Mouse (Mus musculus) ES-E14 (cell line): ENCODE results near the gene Metap1d. TPM values are rescaled to one million over a fixed set of nuclear protein-coding genes. Genes with fewer than 3 reads are reported as not detected.

Source experiments
- DNase-seq: peaks from one replicate; pipeline ENCODE4 v3.0.0-alpha.2; 2013; ENCODE audit warnings: low read depth, low spot score
- H3K27ac ChIP-seq: 2 replicates; pipeline ENCODE4 v1.5.1; 2012; ENCODE audit warnings: low read depth, mild to moderate bottlenecking, low read length, moderate library complexity, mixed read lengths; ENCODE audit not compliant: poor library complexity, insufficient read depth, severe bottlenecking
- H3K36me3 ChIP-seq: 2 replicates; pipeline ENCODE4 v1.6.1; 2012; ENCODE audit warnings: mild to moderate bottlenecking, low read length, moderate library complexity, mixed read lengths; ENCODE audit not compliant: control insufficient read depth, poor library complexity, insufficient read depth, severe bottlenecking
- H3K4me1 ChIP-seq, 2 experiments: fragments of 150-350 bp in 1 of 2; sonication (generic) in 1 of 2; 2 replicates each; pipeline ENCODE4 v1.6.1; 2012; ENCODE audit warnings: low read length in 2 of 2, mild to moderate bottlenecking in 1 of 2, mixed read lengths in 1 of 2; ENCODE audit not compliant: control insufficient read depth in 2 of 2, insufficient read depth in 2 of 2, poor library complexity in 1 of 2
- H3K4me3 ChIP-seq, 2 experiments: fragments of 150-350 bp in 1 of 2; sonication (generic) in 1 of 2; 2 replicates each; pipeline ENCODE4 v1.5.1; 2012; ENCODE audit warnings: low read length in 2 of 2, low read depth in 1 of 2, mild to moderate bottlenecking in 1 of 2, mixed read lengths in 1 of 2; ENCODE audit not compliant: insufficient read depth in 1 of 2, poor library complexity in 1 of 2, severe bottlenecking in 1 of 2
- H3K9ac ChIP-seq: 2 replicates; pipeline ENCODE4 v1.6.1; 2012; ENCODE audit warnings: low read depth, mild to moderate bottlenecking, low read length, mixed read lengths; ENCODE audit not compliant: poor library complexity, insufficient read depth, severe bottlenecking
- H3K9me3 ChIP-seq: fragments of 150-350 bp; sonication (generic); 2 replicates; pipeline ENCODE4 v1.6.1; 2012; ENCODE audit warnings: low read depth, mild to moderate bottlenecking, low read length; ENCODE audit not compliant: control insufficient read depth, insufficient read depth
- CHD2 ChIP-seq: IDR thresholded peaks from 2 replicates; pipeline ENCODE4 v1.6.1; 2014; ENCODE audit warnings: mild to moderate bottlenecking, low read depth, low read length, inconsistent platforms
- HCFC1 ChIP-seq: IDR thresholded peaks from 2 replicates; pipeline ENCODE4 v1.6.1; 2012; ENCODE audit warnings: low read length, inconsistent platforms, borderline replicate concordance; ENCODE audit not compliant: insufficient read depth
- MAFK ChIP-seq: IDR thresholded peaks from 2 replicates; pipeline ENCODE4 v1.6.1; 2014; ENCODE audit warnings: mild to moderate bottlenecking, low read depth, low read length, inconsistent platforms; ENCODE audit not compliant: insufficient read depth
- ZC3H11A ChIP-seq: IDR thresholded peaks from 2 replicates; pipeline ENCODE4 v1.6.1; 2012; ENCODE audit warnings: low read depth, mild to moderate bottlenecking, inconsistent platforms, low read length, borderline replicate concordance
- ZNF384 ChIP-seq: IDR thresholded peaks from 2 replicates; pipeline ENCODE4 v1.6.1; 2012; ENCODE audit warnings: low read depth, low read length, inconsistent platforms
- in situ Hi-C, 2 experiments: fragments of 600-800 bp; cut with MboI; formaldehyde crosslinking; loops; one replicate each; pipeline ENCODE4 v1.15.1; 2025; ENCODE audit warnings: low sequenced_read_pairs in 2 of 2, inconsistent platforms in 1 of 2; ENCODE audit not compliant: unreplicated experiment in 2 of 2
- total RNA-seq: library from RNA; depleted of rRNA; stranded (reverse); fragments of 300-350 nt; gene quantifications from 2 replicates; pipeline ENCODE4 v1.2.3, GENCODE M21; 2012; rRNA removed

Gene Metap1d
- 18.8 and 19.6 TPM in 2 replicates for total RNA-seq

- TF ChIP-seq ZC3H11A (no peak), HCFC1 (peak; percentile 88)
- peak; percentile 91 for DNase-seq
- Histone ChIP-seq H3K27ac (no peak within 1 kb of the TSS), H3K9ac (peak within 1 kb of the TSS; percentile 84), H3K36me3 (no peaks in the 10 kb centered on the region), H3K9me3 (no peaks in the 10 kb centered on the region), H3K4me3 (peak within 1 kb of the TSS; percentile 77 to 90), H3K4me1 (0 out of 4 replicates have a peak, but pooled peaks cover 0 to 2% of the 10 kb centered on the region in 2 experiments)
- in situ Hi-C loops = loop anchor here in 1 of 2 experiments (5.0 kb wide), 1 partner anchor 94 kb away; the partner anchor contains the start of gene Dlx2
Measured at GRCm38 (mm10) chr2:71453161-71453916, at the start of gene Metap1d. Gene Metap1d, plus strand, starts transcription at chr2:71453276.

DNA sequence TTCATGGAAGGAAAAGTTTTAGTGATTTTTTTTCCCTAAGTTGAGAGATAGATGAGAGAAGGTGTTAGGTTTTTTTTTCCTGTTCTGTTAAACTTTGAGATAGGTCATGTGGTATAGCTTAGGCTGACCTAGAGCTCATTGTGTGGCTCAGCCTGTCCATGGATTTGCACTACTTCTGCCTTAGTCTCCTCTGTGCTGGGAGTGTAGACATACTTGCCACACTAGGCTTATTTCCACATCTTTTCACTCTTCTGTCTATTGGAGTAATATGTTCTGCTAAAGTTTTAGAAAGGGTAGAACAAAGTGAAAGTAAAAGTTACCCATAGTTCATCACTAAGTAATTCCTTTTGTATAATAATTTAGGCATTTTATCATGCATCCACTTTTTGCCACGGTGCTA, 47.5 kb upstream of the Metap1d start:
- in situ Hi-C loops = no loop called here
- no peak for TF ChIP-seq CHD2
- no peak for TF ChIP-seq HCFC1
- no peak for TF ChIP-seq ZNF384
- no peak for TF ChIP-seq MAFK
- TF ChIP-seq ZC3H11A = no peak
- H3K4me1 ChIP-seq = no peaks in the 10 kb centered on the region
- peaks cover 24% of the 10 kb centered on the region for H3K36me3 ChIP-seq
- no peak overlapping the region for H3K9ac ChIP-seq
- no peak for DNase-seq
- no peaks in the 10 kb centered on the region for H3K9me3 ChIP-seq
- no peak overlapping the region for H3K4me3 ChIP-seq
- no peak overlapping the region for H3K27ac ChIP-seq

- DNase-seq = no peak
- H3K36me3 ChIP-seq = peaks cover 21% of the 10 kb centered on the region
- H3K27ac ChIP-seq = no peak overlapping the region
- H3K4me1 ChIP-seq = no peaks in the 10 kb centered on the region
- no peak overlapping the region for H3K9ac ChIP-seq
- in situ Hi-C loops = no loop called here
- TF ChIP-seq HCFC1 (no peak), MAFK (no peak), ZC3H11A (no peak), CHD2 (no peak), ZNF384 (no peak)
- H3K9me3 ChIP-seq = no peaks in the 10 kb centered on the region
- H3K4me3 ChIP-seq = no peak overlapping the region
Measured at GRCm38 (mm10) chr2:71418760-71419280, 34.3 kb upstream of the Metap1d start.

- Histone ChIP-seq H3K9me3 (no peaks in the 10 kb centered on the region), H3K27ac (no peak overlapping the region), H3K9ac (no peak overlapping the region), H3K4me3 (no peak overlapping the region), H3K4me1 (no peaks in the 10 kb centered on the region), H3K36me3 (peaks cover 19% of the 10 kb centered on the region; the same call in 1 of the 2 replicates)
- no peak for DNase-seq
- TF ChIP-seq HCFC1 (no peak), CHD2 (no peak)
- in situ Hi-C loops = no loop called here
Measured at GRCm38 (mm10) chr2:71419408-71419807, 33.7 kb upstream of the Metap1d start.
